Mouse (Mus musculus) heart, postnatal 14 days (tissue): ENCODE results near the gene Cep68. TPM values are rescaled to one million over a fixed set of nuclear protein-coding genes. Genes with fewer than 3 reads are reported as not detected.

Experiments
- DNase-seq, 2 experiments: peaks; one replicate each; pipeline ENCODE4 v3.0.0; 2021 to 2022
- intact Hi-C: fragments of 180-260 bp; cut with DNase I; formaldehyde crosslinking; loops from one replicate; pipeline ENCODE4 v1.15.1; 2025
- long read RNA-seq, 2 experiments: library from polyadenylated mRNA; stranded (forward); transcript quantifications; one replicate each; pipeline ENCODE4 v2.0.0; 2021
- total RNA-seq, 2 experiments: library from RNA; stranded (reverse); gene quantifications; 2 replicates each; pipeline ENCODE4 v1.2.3; 2021

The Cep68 gene
- total RNA-seq = 10 to 100 TPM; 42.1 to 48.1 TPM
- long read RNA-seq, experiment 1, full-length matches to known transcripts = 13 of 16 reads
- long read RNA-seq, experiment 1, partial matches to known transcripts = 1 of 16 reads
- long read RNA-seq, experiment 1, other reads (novel, unspliced or antisense) = 2 of 16 reads
- long read RNA-seq, experiment 2, full-length matches to known transcripts = 19 of 24 reads
- long read RNA-seq, experiment 2, partial matches to known transcripts = 4 of 24 reads
- long read RNA-seq, experiment 2, other reads (novel, unspliced or antisense) = 1 of 24 reads

DNA sequence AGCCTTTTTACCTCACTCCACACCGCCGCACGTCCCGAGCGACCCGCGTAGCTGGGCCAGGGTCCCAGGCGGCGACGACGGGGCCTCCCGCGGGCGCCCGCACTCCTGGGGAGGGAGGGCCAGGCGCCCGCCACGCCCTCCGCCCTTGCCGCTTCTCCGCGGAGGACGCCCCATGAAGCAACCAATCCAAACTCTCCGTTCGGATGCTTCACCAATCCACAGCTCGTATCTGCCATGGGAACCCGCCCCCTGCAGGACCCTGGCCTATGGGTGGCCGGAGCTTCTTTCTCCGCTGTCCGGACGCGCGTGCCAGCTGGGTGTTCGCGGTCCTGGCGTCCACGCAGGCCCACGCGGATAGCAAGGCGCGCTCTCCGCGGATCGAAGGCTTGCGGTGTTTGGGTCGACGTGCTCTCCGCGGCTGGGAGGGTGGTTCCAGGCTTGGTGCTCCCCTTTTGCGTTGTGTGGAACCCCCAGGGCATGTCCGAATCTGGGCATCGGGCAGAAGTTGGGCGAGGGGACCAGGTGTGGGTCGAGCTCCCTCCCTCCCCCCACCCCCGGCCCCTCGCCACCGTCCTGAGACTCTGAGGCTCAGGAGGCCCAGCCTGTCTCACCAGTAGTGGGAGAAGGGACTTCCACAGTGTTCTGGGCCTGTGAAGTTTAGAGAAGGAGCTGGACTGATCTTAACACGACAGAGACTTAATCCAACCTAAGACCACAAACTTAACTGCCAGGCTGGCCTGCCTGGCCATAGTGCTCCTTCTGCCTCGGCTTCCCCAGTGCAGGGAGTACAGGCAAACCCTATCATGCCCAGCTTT lies at the start of gene Cep68:
Gene Cep68, minus strand, starts transcription at position 134 of the 815 bp plus-strand sequence.
- intact Hi-C loops = loop anchor here (5.0 kb wide), 2 partner anchors 117 to 427 kb away; no protein-coding TSS in a partner anchor
- peak; percentile 94 to 95 for DNase-seq

DNA sequence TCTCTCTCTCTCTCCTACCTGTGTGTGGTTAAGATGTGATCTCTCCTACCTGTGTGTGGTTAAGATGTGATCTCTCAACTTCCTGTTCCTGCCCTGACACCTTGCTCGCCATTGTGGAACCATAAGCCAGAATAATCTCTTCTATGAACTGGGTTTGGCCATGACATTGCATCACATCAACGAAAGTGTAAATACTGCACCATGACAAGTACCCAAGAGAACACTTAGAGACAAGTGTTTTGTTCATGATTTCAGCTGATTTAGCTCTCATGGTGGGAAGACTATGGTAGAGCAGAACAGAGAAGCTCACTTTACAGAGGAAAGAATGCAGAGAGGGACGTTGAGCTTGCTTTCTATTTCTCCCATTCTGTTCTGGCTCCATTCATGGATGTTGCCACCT lies 35.2 kb upstream of the Cep68 start:
- intact Hi-C loops = no loop called here
- no peak for DNase-seq

DNA sequence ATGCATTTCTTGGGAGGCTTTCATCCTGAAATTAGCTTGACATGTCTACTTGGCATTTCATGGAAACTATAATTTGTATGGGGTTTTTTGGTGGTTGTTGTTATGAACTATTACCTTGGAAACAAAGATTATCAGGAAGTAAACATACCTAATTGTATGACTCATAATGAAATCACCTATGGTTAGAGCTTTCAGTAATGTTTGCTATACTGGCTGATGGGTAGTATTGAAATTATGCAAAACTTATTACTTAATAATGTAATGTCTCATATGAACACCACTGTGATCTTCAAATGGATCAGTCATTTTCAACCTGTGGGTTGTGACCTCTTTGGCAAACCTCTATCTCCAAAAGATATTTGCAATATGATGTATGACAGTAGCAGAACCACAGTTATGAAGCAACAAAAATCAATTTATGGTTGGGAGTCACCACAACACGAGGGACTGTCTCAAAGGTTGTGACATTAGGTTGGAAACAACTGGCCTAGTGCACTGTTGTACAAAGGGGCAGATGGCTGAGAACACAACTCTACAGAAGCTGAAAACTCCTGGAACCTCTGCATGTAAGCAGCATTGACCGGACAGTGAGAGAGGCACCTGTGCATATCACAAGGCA lies 33.5 kb upstream of the Cep68 start:
- no peak for DNase-seq
- intact Hi-C loops = no loop called here

DNA sequence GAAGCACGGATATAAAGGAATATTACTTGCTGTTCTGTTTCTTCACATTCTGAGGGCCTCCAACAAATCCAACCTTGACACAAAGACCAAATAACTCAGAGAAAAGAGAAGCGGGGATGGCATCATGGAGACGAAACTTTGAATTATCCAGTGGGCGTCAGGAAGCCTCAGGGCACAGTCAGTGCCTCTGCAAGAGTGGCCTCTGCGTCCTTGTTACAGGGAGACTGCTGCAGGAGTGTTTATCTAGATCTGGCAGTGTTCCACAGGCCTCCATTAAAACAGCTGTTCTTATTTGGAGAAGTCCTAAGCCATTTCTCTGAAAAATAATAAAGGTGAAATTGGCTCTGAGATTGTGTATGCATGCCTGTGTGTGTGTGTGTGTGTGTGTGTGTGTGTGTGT lies 31.8 kb upstream of the Cep68 start:
- intact Hi-C loops = no loop called here

DNA sequence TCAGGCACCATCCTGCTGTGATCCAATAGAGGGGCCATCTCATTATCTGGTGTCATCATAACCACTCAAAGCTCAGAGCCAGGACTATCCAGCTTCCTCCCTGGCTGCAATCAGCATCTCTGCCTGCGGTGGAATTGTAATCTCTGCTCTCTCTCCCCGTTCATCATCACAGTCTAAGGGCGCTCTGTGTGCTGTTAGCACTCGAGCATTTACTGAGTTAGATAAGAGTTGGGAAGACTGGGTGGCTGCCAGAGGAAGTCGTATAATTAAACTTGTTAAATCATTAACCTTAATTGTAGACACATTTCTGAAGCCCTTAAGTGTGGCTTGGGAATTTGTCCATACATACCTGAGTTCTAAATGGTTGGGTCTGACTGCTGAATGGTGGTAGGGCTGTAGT lies 29.5 kb upstream of the Cep68 start:
- DNase-seq = no peak
- intact Hi-C loops = no loop called here

More for the DNA sequence above, 31.8 kb upstream of the Cep68 start:
- DNase-seq = no peak

DNA sequence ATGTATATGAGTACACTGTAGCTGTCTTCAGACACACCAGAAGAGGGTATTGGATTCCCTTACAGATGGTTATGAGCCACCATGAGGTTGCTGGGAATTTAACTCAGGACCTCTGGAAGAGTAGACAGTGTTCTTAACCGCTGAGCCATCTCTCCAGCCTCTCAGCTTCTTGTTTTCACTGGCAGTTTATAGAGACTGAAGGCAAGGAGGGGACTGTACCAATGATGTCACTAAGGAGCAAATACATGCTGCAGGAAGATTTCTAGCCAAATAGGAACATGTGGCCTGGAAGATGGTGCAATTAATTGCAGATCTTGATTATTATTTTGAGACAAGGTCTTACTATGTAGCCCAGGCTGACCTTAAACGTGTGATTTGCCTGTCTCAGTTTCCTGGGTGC lies 27.9 kb upstream of the Cep68 start:
- DNase-seq = no peak

DNA sequence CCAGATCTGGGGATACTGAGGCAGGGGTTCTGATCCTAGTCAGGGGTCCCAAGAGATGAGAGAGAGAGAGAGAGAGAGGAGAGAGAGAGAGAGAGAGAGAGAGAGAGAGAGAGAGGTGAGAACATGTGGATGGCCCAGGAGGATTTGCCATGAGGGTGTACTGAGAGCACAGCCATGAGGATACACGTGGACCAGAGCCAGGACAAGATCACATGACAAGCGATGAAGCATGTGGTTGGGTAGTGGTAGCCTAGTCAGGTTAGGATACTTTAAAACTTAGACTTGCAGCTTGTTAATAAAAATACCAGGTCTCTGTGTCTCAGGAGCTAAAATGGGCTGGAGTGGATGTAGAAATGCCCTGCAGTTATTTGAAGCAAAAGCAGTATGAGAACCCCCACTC lies 26.7 kb upstream of the Cep68 start:
- no peak for DNase-seq
- intact Hi-C loops = no loop called here

More for the DNA sequence above, 27.9 kb upstream of the Cep68 start:
- intact Hi-C loops = no loop called here

DNA sequence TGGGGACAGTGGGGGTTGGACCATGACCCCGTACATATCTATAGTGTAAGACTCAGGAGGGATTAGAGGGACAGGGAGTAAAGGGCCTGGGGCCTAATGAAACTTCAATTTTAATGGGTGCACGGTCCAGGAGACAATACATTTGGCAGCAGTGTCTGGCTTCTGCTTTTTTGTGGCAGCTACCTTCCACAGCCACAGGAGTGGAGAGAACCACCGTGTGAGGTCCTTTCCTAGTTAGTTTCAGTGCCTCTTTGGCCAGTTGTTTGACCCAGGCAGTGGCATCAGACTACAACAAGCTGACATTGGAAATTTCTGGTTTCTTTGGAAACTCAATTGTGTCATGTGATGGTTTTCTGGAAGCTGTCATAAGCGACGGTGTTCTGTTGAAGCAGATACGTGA lies 20.7 kb upstream of the Cep68 start:
- DNase-seq = no peak
- intact Hi-C loops = no loop called here

DNA sequence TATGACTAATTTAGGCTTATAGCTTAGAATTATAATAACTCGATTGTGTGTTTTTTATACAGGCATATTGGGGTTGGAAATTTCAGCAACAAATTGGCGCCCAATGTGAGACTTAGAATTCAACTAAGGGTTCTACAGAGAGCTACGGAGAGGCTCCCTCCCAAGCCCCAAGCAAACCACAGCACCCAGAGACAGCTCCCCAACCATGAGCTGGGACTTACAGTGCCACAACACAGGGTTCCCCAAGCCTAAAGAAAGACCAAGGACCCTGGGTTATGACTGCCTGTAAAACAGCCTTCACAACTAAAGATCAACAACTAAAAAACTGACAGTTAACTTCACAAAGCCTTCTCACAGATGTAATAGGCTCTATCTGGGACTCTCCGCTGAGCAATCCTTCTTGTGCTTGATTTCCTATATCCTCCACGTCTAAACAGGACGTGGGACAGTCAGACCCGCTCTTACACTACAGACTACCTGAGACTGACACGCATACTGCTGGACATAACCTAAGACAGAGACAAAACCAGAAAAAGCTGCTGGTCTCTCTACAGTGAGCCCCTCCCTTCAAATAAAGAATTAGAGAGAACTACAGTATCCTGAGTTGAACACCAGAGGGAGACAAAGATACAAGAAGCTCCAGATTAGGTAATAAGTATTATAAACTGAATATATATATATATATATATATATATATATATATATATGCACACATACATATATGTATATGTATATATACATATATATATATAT lies 13.6 kb upstream of the Cep68 start:
- intact Hi-C loops = loop anchor here (1.0 to 5.0 kb wide), 3 partner anchors 70 to 138 kb away; partner anchors contain the start of gene Slc1a4
- no peak for DNase-seq

DNA sequence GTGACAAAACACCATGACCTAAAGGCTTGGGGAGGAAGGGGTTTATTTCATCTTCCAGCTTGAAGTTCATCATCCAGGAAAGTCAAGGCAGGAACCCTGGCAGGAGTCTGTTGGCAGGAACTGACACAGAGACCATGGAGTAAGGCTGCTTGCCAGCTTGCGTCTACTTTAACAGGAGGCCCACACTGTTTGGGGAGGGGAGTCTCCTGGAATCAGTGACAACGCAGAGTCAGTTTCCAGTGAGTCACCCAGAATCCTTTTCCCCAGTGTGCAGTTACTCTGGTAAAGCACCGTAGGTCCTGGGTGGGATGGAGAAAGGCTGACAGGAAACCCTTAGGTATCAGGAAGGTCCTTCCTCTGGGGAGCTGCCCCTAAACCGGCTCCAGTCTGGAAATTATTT lies 5.6 kb upstream of the Cep68 start:
- no peak for DNase-seq
- intact Hi-C loops = no loop called here

DNA sequence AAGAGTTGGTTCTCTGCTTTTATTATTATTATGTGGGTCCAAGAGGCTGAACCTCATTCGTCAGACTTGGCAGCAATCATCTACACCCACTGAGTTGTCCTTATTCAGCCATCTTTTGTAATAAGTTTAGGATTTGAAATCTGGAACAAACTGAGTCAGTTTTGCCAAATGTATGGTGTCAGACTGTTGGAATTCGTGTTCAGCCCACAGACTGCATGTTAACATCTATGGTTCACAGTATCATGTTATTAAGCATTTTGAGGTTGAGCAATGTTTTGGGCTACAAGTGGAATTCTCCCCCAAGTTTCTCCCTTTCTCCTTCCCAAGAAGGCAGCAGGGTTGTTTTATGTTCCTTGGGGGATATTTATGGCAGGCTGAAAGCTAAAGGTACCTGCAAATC lies 3.9 kb upstream of the Cep68 start:
- intact Hi-C loops = no loop called here
- no peak for DNase-seq

DNA sequence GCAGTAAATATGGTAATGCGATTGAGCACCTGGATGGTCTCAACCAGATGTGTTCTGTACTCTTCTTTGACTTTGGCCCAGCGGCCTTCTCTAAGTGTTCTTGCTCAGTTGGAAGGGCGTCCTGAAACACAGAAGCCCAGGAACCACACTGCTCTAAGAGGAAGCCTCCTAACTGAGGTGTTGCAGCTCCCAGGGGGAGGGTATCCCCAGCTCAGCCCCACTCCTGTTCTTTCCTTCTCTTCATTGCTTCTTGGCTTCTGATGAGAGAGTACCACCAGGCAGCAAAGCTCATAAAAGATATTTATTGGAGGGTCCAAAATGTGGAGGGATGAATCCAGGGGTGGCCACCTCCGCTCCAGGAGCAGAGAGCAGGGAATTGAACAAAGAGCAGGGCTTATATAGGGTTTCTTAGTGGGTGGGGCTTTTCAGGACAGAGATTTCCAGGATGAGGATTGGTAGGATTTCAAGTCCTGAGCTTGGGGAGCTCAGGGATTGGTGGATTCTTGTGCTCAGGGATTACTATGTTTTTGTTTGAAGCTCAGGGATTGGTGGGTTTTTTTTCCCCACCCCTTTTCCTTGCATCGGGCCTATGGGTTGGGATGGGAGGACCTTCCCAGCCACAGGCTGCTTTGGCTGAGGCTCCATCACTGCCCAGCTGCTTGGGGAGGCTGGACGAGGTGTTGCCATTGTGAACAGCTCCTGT lies 1.4 kb upstream of the Cep68 start:
- DNase-seq = no peak
- intact Hi-C loops = no loop called here

DNA sequence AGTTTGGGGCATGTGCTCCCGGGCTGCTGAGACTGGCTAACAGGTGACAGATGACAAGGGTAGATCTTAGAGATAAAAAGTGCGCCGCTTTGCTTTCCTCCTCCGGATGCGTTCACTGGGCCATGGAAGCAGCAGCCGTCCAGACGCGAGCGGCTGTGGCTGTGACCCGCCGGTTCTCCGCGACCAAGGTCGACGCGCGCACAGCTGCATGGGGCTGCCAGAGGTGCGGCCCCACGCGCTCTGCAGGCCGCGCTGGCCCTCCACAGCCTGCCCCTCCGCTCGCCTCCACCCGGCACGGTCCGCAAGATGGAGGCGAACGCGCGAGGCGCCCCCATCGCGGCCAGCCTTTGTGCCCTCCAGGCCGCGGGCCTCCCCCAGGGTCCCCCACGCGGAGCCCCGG lies 389 bp downstream of the Cep68 start:
- intact Hi-C loops = loop anchor here (5.0 kb wide), 2 partner anchors 117 to 427 kb away; no protein-coding TSS in a partner anchor
- no peak for DNase-seq

DNA sequence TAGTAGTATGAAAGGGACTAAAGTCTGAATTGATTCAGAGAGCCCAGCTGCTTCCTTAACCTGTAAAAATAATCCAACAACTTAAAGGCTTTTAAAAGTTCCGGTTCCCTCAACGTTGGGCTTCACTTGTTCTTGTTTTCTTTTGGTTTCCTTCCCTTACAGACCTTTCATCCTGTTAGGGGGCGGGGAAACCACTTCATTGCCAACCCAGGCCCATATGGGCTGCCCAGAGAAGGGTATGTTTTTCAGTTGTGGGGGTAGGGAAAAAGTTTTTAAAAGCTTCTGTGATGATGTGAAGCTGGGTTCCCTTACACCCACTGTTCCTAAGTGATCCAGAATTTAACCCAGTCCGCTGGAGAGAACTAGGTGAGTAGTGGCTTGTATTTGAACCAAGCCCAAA lies 952 bp downstream of the Cep68 start:
- no peak for DNase-seq
- intact Hi-C loops = loop anchor here (5.0 kb wide), 2 partner anchors 116 to 426 kb away; no protein-coding TSS in a partner anchor

DNA sequence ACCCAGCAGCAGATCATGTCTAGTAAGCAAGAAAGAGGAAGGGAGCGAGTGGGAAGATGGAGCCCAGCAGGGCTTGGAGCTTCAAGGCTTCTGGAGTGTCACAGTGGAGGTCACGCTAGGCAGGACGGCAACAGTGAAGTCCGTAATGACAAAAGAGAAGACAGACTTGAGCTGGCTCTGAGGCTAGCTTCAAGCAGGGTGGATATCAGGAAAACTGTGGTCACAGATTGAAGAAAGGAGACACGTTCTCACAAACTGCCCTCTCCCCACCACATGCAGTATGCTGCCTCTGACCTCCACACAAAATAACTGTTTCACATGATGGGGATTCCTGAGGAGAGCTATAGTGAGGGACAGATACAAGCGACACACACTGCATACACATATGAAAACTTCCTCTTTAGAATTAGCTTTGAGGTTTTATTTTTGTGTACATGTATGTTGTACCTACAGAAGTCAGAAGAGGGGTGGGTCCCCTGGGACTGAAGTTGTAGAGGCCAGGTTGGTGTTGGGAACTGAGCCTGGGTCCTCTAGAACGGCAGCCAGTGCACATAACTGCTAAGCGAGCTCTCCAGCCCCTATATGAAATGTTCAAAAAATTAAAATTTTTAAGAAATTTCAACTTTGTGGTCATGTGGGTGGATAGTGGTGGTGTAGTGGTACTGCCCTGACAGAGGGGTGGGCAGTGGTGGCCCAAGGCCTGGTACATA lies 1.9 kb downstream of the Cep68 start:
- intact Hi-C loops = loop anchor here (5.0 kb wide), 2 partner anchors 115 to 425 kb away; no protein-coding TSS in a partner anchor
- DNase-seq = no peak

DNA sequence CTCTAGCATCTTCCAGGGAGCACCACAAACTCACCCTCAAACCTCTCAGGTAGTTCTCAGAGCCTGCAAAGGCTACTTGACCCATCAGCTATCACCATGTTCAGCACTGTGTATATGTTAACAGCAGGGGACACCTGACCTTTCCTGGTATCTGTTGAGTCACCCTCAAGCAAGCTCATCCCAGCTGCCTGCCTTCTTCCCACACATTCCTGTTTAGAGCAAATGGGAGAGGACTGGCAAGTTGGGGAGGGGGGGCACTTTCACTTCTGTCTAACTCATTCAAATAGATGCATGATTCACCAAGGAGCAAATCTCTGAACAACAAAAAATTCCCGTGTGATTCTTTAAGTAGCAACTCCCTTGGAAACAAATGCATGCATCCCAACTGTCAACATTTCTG lies 2.6 kb downstream of the Cep68 start:
- intact Hi-C loops = loop anchor here (5.0 kb wide), 2 partner anchors 114 to 424 kb away; no protein-coding TSS in a partner anchor
- no peak for DNase-seq

DNA sequence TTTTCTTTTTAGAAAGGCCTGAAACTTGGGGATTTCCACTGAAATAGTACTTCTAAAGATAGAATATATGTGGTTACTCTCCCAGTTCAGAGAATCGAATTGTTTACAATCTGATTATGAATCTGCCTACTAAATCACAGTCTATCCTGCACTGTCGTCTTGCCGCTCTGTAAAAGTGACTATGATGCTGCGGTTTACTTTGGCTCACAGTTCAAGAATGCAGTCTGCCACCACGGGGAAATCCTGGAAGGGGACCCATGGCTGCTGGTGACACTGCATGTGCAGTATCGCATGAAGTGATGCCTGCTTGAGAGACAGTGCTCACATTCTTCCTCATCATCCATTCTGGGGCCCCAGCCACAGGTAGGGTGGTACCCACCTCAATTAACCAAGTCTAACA lies 3.9 kb downstream of the Cep68 start:
- no peak for DNase-seq
- intact Hi-C loops = loop anchor here (5.0 kb wide), 2 partner anchors 113 to 423 kb away; no protein-coding TSS in a partner anchor

DNA sequence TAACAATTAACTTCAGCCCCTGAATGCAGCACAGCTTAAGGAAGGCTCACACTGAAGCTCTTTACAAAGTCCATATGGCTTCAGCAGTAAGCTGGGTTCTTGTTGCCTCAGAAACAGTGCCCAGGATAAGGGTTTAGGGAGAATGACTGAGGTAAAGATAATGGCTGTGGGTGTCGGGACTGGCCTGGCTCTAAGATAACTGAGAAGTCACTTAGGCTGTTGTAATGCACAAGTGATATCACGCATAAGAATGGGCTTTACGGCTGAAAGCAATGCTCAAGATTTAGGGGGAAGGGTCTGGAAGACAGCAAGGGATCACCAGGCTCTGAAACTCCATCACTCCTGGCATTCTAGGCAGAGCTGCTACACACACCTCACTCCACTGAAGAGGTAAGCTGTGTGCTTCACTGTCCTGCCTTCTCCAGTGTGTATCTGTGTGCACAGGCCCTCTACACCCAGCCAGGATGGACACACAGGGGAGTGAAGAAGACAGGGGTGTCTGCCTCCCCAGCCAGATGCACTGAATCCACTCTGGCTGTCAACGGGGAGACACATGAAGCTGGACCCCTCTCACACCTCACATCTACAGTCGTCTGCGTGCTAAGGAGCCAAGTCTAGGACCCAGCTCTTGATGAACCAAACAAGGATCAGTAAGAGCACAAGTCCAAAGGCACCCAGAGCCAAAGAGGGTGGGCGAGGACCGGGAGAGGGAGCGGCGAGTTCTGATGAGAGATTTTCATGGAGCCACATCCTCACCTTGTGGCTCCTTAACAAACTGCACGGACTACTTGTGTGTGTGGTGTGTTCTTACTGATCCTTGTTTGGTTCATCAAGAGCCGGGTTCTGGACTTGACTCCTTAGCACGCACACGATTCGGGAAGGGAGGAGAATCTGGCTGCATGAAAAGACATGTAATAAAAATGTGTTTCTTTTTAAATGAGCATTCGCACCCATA lies 4.6 kb downstream of the Cep68 start:
- no peak for DNase-seq
- intact Hi-C loops = loop anchor here (5.0 kb wide), 2 partner anchors 112 to 422 kb away; no protein-coding TSS in a partner anchor
